Mouse (Mus musculus) Muller cell, postnatal 12 days (primary cell): ENCODE data around the gene Scamp1.
"Not testable (repeated sequence)": the region's sequence is repeated elsewhere in the genome, so short reads cannot be mapped to it uniquely, and the experiment has no call there.

ENCODE experiments used
- DNase-seq: peaks from one replicate; pipeline ENCODE4 v3.0.0-alpha.2; 2015; ENCODE audit errors: inconsistent ontology term

Gene Scamp1

DNA sequence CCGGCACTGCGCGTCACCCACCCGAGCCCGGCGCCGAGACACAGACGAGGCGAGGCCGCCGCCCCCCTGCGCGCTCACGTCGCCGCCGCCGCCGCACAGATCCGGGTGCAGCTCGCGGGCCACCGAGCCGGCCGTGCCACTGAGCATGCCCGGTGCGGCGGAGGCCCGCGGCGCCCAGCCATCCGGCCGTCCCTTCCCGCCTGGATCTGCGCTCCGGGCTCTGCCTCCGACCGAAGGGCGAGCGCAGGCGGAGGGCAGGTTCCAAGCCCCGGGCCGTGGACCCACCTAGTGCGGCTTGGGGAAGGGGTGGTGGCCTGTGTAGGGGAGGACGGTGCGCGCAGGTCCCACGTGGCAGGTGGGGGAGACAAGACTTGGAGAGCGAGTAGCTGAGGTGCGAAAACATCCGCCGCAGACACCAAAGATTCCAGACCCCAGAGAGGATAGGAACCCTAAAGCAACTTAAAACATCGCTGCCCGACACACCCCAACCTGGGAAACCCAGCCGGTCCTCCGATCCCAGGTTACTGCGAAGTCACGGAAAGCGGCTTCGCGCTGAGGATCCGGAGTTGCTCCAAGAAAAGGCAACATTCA is at the start of gene Scamp1:
TSS of gene Scamp1 (minus strand) at position 577 of the 591 bp plus-strand sequence.
- peak; percentile 94 for DNase-seq

DNA sequence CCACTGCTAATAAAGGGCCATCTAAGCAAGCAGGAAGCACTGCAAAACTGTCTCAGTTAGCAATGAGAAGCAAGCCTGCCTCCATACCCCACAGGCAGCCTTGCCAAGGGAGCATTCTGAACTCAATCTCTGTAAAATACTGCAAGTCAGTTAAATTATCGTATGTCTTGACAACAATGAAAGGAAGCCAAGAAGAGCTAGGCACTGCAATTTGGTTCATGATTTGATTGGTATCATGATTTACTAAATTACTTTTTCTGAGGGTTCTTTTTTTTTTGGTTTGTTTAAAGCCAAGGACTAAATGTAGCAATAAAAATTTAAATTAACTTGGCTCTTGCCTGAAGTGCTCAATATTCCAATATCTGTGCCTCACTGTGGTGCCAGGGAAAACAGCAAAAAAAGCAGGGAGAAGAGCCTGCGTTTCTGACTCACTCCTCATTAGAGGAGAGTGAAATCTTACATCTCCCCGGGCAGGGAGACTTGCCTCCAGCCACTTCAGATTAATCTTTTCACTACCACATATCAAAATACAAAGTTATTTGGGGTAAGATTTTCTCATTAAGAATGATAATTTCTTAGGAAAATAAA is 44.8 kb upstream of the Scamp1 start:
- DNase-seq, result no peak

DNA sequence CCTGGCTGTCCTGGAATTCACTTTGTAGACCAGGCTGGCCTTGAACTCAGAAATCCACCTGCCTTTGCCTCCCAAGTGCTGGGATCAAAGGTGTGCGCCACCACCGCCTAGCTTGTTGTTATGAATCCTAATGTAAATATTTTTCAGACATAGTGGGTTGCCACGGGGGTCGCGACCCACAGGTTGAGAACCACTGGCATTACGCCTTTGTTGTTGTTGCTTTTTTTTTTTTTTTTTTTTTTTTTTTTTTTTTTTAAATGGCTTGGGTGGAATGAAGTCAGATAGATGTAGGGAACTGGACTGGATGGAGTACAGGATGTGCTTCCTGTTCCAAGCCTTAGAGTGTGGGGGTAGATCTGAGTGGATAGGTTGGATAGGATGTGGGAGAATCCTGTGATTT is 43.3 kb upstream of the Scamp1 start:
- DNase-seq, result not testable (repeated sequence)

DNA sequence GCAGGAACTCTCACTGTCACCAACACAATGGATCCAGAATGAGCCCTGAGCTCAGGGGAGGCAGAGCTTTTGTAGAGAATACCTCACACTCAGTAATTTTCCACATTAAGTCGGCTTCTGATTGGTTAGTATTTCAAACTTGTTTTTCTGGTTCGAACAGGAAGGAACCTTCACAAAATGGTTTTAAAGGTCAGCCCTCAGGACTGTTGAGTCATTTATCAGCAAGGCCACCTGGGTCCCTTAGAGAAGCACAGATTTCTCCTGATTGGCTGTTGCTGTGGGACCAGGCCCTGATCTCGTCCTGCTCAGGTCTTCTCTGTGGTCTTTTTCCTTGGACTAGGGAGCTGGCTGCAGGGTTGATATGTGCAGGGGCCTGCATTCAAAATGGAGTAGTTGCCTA is 42.4 kb upstream of the Scamp1 start:
- DNase-seq, result no peak

DNA sequence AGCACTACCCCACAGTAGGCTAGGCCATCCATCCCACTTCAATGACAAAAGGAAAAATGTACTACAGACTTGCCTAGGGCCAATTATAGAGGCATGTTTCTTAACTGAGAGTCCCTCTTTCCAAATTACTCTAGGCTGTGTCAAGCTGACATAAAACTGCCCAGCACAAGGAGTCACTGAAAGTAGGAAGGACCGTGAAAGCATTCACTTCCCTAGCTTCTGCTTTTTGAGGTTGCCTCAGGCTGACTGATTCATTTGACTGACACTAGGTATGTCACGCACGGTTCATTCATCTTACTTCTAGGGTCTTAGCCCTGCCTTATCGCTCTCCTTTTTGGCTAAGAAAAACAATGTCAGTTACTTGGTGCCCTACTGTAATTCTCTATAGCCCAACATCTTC is 36.8 kb upstream of the Scamp1 start:
- DNase-seq, result no peak

DNA sequence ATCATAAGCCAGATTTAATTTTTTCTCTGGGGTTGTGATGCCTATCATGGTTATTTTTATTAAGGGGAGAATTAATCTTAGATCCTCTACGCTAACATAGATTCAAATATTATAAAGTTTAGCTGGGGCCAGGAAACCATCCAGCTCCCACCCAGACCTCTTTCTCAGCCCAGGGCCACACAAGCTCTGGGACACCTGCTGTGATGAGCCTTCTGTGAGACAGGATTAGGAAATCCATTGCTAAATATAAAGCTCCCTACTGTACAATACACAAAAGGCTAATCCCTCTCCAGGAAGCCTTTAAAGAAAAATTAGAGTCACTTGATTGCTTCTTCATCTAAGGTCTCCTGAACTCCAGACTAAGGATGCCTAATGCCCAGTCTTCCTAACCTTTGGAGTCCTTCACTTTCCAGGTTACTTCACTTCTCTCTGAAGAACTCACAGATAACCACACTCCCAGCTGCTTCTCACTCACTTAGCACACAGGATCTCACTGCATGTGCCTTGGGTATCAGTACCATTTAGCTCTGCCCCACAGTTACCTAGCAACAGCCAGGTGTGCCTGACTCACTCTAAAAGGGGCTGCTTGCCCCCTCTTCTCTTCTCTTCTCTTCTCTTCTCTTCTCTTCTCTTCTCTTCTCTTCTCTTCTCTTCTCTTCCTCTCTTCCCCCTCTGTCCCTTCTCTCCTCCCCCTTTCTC is 35.6 kb upstream of the Scamp1 start:
- DNase-seq, result no peak

DNA sequence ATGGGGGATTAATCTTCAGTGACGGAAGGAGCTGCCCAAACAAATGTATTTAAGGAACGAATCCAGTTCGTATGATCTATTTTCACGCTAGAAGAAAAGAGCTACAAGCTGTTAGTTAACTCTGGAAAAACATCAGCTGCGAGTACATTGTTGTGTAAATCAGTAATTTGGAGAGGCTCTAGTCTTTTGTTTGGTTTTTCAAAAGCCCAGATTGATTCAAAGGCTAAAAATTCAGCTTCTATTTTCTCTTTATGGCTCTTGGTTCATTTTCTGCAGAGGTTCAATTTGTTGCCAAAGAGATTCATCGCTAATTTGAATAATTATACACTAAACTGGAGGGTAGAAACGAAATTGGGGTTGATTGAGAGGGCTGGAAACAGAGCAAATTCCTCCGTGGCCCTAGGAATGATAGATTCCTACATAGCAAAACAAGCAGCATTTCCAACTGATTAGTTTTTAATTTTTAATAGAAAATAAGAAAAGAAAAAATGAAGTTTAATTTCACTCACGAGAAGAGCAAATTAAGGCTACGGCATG is 31.4 kb upstream of the Scamp1 start:
- DNase-seq, result peak; percentile 86

DNA sequence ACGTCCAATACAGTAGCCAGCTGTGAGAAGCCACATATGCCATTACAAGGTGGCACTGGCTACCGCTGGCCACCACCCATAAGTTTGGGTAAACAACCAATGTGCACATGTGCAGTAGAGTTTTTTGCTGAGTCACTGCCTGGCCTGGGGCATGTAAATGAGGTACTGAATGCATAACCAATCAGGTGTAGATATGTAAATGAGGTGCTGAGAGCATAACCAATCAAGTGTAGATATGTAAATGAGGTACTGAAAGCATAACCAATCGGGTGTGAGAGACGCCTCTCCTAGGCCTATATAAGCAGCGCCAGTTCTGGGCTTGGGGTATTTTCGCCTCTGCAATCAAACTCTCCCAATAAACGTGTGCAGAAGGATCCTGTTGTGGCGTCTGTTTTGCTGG is 27.2 kb upstream of the Scamp1 start:
- DNase-seq, result not testable (repeated sequence)

DNA sequence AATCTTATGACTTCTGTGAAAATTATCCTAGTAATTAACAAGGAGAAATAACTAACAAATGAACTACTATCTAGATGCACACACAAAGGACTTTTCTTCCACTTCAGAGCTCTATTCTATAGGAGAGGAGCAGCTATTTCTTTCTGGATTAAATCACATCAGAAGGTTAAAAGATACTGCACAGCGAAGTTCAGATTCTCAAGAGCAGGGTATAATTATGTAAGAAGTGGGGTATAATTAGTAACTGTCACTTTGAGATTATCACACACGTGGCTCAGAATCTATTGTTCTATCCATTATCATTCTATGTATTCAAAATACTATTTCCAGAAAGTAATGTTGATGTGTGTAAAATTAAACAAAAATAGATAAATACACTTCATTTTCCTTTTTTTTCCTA is 22.6 kb upstream of the Scamp1 start:
- DNase-seq, result no peak

DNA sequence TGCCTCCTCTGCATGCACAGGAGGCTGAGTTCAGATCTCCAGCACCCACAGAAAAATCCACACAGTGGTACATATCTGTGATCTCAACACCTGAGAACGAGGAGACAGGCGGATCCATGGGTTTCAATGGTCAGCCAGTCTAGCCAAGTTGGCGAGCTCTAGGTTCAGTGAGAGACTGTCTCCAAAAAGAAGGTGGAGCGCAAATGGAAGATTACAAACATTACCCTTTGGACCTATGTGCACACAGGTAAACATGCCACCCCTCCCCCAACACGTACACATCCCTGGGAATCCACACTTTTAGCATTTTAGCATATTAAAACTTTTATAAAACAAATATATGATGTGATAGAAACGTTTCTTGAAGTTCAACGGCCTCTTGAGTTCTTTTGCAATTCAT is 21.9 kb upstream of the Scamp1 start:
- no peak for DNase-seq

DNA sequence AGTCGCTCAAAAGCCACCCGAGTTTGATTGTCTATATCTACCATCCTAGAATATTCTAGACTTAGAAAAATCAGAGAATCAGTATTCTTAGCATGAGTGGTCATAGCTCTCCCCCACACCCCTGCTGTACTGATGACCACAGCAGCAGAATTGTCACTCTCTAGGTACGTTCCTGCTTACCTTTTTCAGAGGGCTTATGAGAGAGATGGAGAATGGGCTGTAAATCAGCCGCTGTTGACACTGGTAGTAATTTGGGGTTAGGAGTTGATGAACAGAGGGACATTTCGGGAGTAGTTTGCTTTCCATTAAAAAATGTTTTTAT is 21.3 kb upstream of the Scamp1 start:
- DNase-seq, result no peak

DNA sequence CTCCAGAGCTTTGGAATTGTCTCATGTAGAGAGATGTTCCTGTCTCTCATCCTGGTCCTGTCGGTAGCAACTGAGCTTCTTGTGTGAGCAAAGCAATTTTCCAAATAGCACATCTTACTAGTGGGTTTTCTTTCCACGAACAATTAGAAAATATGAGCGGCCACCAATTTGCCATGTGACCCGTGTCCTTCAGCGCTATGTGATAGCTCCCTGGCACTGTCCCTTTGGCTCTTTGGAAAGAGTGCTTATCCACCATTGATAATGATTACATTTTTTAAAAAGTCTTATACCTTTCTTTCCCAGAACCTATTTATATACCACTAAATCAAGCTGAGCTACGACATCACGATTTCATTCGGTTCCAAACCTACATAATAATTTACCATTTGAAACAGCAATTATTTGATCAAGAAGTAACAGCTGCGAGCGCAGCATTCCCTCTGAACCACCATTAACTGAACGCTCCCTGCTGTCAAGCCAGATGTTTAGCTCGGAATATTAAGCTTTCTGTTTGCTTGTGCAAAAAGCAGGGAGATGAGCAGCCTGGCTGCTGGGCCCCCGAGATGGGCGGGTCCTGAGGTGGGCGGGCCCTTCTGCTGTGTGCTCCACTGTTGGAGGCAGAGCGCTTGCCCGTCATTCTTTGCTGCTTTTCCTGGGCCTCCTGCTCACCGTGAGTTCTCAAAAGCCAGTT is 20.8 kb upstream of the Scamp1 start:
- peak; percentile 36 for DNase-seq

DNA sequence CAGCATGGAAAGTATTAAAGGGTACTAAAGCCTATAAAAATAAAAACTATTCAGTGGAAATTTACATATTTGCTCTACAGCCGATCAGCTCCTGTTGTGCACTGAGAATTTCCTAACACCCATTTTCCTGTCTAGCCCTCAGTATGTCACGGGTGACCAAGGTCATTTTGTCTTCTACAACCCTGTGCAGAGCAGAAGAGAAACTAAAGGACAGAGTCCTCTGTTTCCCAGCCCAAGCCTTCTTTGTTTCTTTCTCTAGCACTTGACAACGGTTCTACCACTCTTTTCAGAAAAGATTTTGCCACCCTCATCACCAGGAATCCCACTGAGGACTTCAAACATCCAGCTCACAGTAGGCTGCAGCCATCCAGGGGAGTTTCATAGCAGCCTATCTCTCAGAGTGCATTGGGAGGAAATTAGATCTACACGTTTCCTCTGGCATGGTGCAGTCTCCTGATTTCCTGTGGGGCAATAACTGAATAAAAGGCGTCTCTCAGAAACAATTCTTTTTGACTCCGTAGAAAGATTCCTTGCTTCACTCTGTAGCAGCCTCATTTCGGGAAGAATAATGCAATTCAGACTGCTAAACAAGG is 15.4 kb upstream of the Scamp1 start:
- no peak for DNase-seq

DNA sequence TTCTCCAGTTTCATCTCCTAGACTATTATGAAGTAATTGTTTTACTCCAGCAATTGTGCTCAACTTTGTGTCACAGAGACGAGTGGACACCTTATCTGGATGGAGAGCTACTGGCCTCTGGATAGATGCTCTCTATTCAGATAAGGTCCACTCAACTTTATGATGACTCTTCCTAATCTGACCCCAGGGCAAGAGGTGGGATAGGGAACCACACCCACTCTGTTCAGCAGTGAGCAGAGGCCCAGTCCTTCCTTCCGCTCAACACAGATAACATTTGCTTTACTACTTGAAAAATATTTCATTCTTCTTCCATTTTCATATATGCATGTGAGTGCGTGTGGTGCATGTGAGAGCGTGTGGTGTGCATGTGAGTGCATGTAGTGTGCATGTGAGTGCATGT is 14.6 kb upstream of the Scamp1 start:
- DNase-seq, result no peak

DNA sequence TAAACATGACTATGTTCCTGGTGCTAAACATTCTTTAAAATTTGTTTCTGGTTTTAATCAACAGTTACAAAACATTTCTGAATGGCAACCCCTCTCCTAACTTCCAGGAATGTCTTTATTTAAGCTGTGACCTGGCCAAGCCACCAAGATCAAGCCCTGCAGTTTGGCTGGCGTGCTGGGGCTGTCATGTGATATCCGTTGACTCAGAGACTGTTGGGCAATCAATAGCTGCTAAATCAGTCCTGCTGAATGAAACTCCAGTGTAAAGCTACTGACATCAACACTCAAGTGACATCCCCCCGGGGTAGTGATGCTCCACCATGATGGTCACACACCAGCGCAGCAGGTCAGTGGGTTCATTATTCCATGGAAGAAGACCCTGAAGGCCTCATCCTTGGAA is 12.7 kb upstream of the Scamp1 start:
- DNase-seq, result peak; percentile 56

DNA sequence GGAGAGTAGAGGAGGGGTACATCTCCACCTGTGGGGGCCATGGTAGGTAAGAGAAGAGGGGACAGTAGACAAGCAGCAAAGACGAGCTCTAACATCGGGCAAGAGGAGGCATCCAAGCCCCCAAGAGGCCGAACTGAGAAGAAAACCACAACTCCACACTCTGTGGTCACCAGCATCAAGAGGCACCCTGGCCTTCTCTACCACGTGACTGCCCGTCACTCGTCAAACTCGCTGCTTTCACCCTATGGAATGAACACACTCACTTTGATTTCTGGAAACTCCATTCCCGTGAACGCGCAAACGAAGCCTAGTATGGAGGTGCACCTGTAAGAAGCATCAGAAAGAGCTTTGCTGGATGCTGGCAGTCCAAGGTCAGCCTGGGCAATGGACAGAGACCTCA is 10.7 kb upstream of the Scamp1 start:
- DNase-seq, result no peak

DNA sequence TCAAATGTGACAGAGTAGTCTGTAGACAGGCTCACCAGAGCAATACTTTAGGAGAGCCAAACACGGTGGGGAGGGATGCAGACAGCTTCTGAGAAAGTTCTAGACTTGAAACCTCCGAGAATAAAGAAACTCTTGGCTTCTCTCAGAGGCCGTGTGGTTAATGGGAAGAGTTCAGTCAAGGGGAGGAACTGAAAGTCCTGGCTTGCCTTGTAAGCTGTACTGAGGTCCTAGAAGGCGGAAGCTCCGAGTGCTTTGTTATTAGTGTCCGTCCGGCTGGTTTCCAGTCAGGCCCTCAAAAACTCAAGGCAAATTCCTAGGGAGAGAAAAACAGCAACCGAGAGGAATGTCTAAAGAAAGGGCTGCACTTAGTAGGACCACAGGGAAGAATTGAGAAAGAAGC is 10.3 kb upstream of the Scamp1 start:
- DNase-seq, result no peak

DNA sequence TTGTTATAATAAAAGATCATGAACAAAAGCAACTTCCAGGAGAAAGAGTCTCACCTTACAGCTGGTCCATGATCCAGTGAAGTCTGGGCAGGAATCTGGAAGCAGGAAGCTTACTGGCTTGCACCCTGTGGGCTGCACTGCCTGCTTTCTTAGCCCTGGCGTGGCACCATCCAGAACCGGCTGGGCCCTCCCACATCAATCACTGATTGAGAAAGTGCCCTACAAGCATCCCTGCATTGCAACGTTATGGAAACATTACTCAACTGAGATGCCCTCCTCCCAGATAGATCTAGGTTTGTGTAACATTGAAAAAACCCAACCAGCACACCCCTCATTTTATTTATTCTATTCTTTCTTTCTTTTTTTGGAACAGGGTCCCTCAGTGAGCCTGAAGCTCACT is 9.2 kb upstream of the Scamp1 start:
- DNase-seq, result no peak

DNA sequence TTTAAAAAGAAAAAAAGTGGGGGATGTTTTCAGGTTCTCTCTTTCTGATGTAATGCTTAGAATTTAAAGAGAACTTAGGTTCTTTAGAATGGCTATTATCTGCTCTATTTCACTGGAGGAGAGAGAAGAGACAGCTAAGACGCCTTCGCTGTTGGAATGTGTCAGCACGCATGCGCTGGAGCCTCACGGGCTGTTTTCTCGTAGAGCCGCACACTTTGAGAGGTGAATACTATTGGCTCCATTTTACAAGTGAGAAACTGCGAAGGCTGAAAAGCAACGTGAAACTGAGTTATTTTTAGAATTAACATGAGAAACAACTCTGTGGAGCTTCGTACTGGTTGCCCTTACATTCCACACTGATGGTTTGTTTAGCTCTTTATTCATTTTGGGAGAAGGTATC is 8.3 kb upstream of the Scamp1 start:
- DNase-seq, result no peak

DNA sequence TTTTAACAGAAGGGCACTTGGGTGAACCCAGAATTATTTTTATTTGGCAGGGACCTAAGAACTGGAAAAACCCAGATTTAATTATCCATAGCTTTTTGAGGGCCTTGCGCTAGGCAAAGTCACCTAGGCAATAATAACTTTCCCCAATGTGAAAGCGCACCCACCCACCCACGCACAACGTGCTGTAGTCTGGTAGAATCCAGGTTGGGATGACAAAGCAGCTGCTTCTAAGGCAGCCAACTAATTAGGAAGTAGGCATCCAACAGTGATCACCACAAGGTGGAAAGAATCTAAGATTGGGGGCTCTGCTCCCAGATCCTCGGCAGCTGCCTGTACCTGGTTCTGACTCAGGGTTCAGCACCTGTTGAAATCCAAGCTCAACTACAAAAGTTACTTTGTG is 538 bp upstream of the Scamp1 start:
- DNase-seq, result peak; percentile 1

DNA sequence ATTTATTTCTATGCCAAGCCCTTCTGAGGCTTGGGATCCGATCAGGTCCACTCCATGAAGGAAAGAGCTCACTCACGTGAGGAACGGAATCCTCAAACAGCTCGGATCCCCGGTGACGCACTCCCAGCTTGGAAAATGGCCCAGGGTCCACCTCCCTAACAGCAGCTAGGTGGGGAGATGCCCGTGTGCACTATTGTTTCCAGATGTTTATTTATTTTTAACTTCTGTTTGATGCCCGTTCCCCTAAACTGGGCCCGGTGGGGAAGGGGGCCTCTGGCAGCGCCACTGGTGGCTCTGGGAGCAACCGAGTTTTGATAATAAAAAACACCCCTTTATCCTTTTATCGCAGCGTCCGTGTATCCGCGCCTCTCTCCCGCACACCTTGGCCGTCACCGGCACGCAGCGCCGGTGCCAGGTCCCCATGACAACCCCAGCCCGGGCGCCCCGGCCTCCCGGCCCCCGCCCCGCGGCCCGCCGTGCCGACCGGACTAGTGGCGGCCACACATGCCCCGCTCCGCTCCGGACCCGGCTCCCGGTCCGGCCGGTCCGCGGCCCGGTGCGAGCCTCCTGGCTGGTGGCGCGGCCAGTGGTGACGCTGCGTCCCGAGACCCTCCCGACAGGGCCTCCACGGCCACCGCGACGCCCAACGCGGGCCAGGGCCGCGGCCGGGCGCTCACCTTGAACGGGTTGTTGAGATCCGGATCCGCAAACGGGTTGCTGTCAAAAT is 951 bp downstream of the Scamp1 start:
- peak; percentile 52 for DNase-seq

DNA sequence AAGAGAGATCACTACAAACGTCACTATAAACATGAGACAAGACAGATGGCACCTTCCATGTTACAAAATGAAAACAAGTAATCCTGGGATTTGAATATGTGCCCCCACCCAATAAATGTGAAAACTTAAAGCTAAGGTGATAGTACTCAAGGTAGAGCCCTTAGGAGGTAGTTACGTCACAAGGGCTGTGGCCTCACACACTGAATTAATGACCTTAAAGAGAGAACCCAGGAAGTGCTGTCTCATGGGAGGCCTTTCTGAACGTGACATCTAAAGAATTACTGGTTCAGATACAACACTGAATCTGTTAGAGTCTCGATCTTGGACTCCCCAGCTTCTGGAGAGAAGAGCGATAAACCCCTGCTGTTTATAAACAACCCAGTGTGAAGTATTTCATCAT is 6.2 kb downstream of the Scamp1 start:
- DNase-seq, result no peak
